Comparison of ENCODE assay signal across 8 mouse cellular contexts in the genomic region with DNA sequence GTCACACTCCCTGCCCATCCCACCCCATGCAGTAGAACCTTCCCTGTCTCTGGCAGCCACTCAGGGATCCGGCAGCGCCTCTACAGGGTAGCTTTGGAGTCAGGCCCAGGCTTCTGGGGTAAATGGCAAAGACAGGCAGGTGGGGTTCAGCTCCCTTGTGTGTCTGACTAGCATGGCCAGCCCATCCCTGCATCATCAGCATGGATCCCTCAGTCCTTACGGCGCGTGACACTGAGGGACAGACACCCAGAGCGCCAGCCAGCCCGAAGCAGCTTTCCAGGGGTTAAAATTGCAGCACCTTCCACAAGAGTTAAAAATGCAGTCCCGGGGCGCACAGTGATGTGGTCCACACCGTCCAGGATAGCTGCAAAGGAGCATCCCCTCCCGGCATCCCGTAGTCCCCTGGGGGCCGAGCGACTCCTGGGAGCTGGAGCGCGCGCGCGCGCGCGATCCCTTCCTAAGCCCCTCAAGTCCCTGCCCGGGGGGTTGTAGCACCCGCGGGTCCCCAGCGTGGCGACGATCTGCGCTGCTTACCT. TPM values are rescaled to one million over a fixed set of nuclear protein-coding genes. Genes with fewer than 3 reads are reported as not detected.
DNase-seq lines count a peak whose midpoint lies in the region; ATAC-seq and TF ChIP-seq lines count a peak whose summit lies in the region.

No protein-coding gene starts in this region.

- H3K9ac ChIP-seq in liver, adult 2 months (ENCODE audit: low read depth, low read length): peak overlapping the region; percentile 78
- peak overlapping the region; percentile 98 for H3K9ac ChIP-seq in forebrain, postnatal 0 days

- peak overlapping the region; percentile 66 for H3K4me3 ChIP-seq in liver, adult 2 months (ENCODE audit: insufficient read depth, low read depth, low read length)
- peak overlapping the region; percentile 77 for H3K4me3 ChIP-seq in cerebellum, adult 2 months (replicated peaks; ENCODE audit: insufficient read depth, low read depth, low read length)
- peak overlapping the region; percentile 72 for H3K4me3 ChIP-seq in forebrain, postnatal 0 days (ENCODE audit: low read depth, low read length)
- H3K4me3 ChIP-seq in myocyte: peak overlapping the region; percentile 30

- TF ChIP-seq CTCF in liver, adult 2 months (IDR thresholded peaks at IDR 0.05; ENCODE audit: low read depth, low read length): no peak
- no peak for TF ChIP-seq CTCF in cerebellum, adult 2 months (IDR thresholded peaks at IDR 0.05; ENCODE audit: borderline replicate concordance, insufficient read depth, low read depth, low read length)
- peak; percentile 57 for TF ChIP-seq CTCF in forebrain, postnatal 0 days (IDR thresholded peaks at IDR 0.05; ENCODE audit: low read depth)

- no peaks in the 10 kb centered on the region for H3K9me3 ChIP-seq in forebrain, postnatal 0 days (ENCODE audit: low read length)

- H3K4me1 ChIP-seq in liver, adult 2 months (ENCODE audit: control insufficient read depth, insufficient read depth, low read length): peaks cover 5% of the 10 kb centered on the region; the same call in 1 of the 2 replicates
- H3K4me1 ChIP-seq in cerebellum, adult 2 months (ENCODE audit: control insufficient read depth, insufficient read depth, low read length): peaks cover 61% of the 10 kb centered on the region
- peaks cover 62% of the 10 kb centered on the region for H3K4me1 ChIP-seq in forebrain, postnatal 0 days (ENCODE audit: insufficient read depth)

- no peak for DNase-seq in liver, adult 2 months (ENCODE audit: extremely low read depth, low read depth, low spot score)
- DNase-seq in liver: no peak
- peak; percentile 88 to 89 for DNase-seq in cerebellum, adult 2 months
- DNase-seq in forebrain, postnatal 0 days: peak; percentile 83
- peak; percentile 67 for DNase-seq in left cerebral cortex, postnatal 4 days
- no peak for DNase-seq in urinary bladder, postnatal 25 days (ENCODE audit: low spot score)
- no peak for DNase-seq in urinary bladder, postnatal 4 days (ENCODE audit: low spot score in 2 of 2)

- H3K27ac ChIP-seq in liver, adult 2 months (replicated peaks; ENCODE audit: insufficient read depth, low read depth, low read length): peak overlapping the region; percentile 7; the same call in 1 of the 2 replicates
- H3K27ac ChIP-seq in cerebellum, adult 2 months (ENCODE audit: insufficient read depth, low read length): peak overlapping the region; percentile 98
- peak overlapping the region; percentile 99 for H3K27ac ChIP-seq in forebrain, postnatal 0 days (ENCODE audit: low read depth, low read length)

- 6% methylated on average over 29 of the region's 29 CpGs for WGBS in liver, adult 2 months
- WGBS in cerebellum, adult 2 months: under 1% methylated on average over 29 of the region's 29 CpGs
- 7% methylated on average over 29 of the region's 29 CpGs for WGBS in forebrain, postnatal 0 days

- H3K79me2 ChIP-seq in liver, adult 2 months (ENCODE audit: control insufficient read depth, insufficient read depth, low read length): no peaks in the 10 kb centered on the region
- peaks cover 22% of the 10 kb centered on the region for H3K79me2 ChIP-seq in myocyte (ENCODE audit: control insufficient read depth, insufficient read depth)

- peaks cover 4% of the 10 kb centered on the region; the same call in 1 of the 2 replicates for H3K27me3 ChIP-seq in liver, adult 2 months (ENCODE audit: control insufficient read depth, insufficient read depth, low read length)
- H3K27me3 ChIP-seq in cerebellum, adult 2 months (ENCODE audit: control insufficient read depth, insufficient read depth, low read length): no peaks in the 10 kb centered on the region
- H3K27me3 ChIP-seq in forebrain, postnatal 0 days (ENCODE audit: insufficient read depth, low read length): no peaks in the 10 kb centered on the region
- H3K27me3 ChIP-seq in myocyte (ENCODE audit: control insufficient read depth, insufficient read depth, insufficient read length): no peaks in the 10 kb centered on the region

- peak overlapping the region; percentile 93 for H3K4me2 ChIP-seq in forebrain, postnatal 0 days (ENCODE audit: low read depth)
- H3K4me2 ChIP-seq in myocyte (ENCODE audit: low read depth): peak overlapping the region; percentile 75

- peak overlapping the region; percentile 56 for H3ac ChIP-seq in myocyte (ENCODE audit: control insufficient read depth, insufficient read length)

- no peak for TF ChIP-seq POLR2A in liver, adult 2 months (IDR thresholded peaks at IDR 0.05; ENCODE audit: extremely low read depth, insufficient read depth, low read length)
- peak; percentile 50; the same call in 1 of the 2 replicates for TF ChIP-seq POLR2A in cerebellum, adult 2 months (IDR thresholded peaks at IDR 0.05; ENCODE audit: borderline replicate concordance, insufficient read depth, low read length)
- no peak for TF ChIP-seq POLR2A in myocyte (IDR thresholded peaks at IDR 0.05; ENCODE audit: insufficient read length, low read depth)

- ATAC-seq in forebrain, postnatal 0 days: peak; percentile 52

- H3K36me3 ChIP-seq in liver, adult 2 months (ENCODE audit: control insufficient read depth, insufficient read depth, low read length): no peaks in the 10 kb centered on the region
- no peaks in the 10 kb centered on the region for H3K36me3 ChIP-seq in forebrain, postnatal 0 days (ENCODE audit: insufficient read depth)
- H3K36me3 ChIP-seq in myocyte (ENCODE audit: control insufficient read depth, insufficient read depth): no peaks in the 10 kb centered on the region

- intact Hi-C loops in left cerebral cortex, postnatal 4 days (cut with DNase I): loop anchor here (5.0 kb wide), 1 partner anchor 54 kb away; no protein-coding TSS in a partner anchor

TF ChIP-seq in myocyte, 11 proteins besides CTCF, POLR2A, EP300 and RAD21:
- TF ChIP-seq MYOG (IDR thresholded peaks at IDR 0.05; ENCODE audit: control insufficient read depth in 1 of 3, insufficient read depth in 1 of 3, insufficient read length in 2 of 3, low read depth in 2 of 3) (no peak), REST (IDR thresholded peaks at IDR 0.05; ENCODE audit: insufficient read depth, insufficient read length) (no peak), MAX (IDR thresholded peaks at IDR 0.05; ENCODE audit: low read depth) (no peak), USF1 (IDR thresholded peaks at IDR 0.05; ENCODE audit: low read depth) (no peak), CEBPB (IDR thresholded peaks at IDR 0.05; ENCODE audit: insufficient read depth, poor library complexity, severe bottlenecking) (no peak), TCF3 (IDR thresholded peaks at IDR 0.05; ENCODE audit: insufficient read length, low read depth) (no peak), POLR2AphosphoS2 (IDR thresholded peaks at IDR 0.05; ENCODE audit: insufficient read length, low read depth) (no peak), MYOD1 (IDR thresholded peaks at IDR 0.05; ENCODE audit: control insufficient read depth in 1 of 3, insufficient read length in 2 of 3, low read depth in 2 of 3) (no peak)

RNA-seq across cellular contexts. Expression of gene Coro2b, which starts 0.7 kb away (rescaled TPM):
- 1.5 and 2.2 TPM in 2 replicates for total RNA-seq in liver, adult 2 months (2014; rRNA removed)
- polyA plus RNA-seq in liver, adult 2 months (2012; rRNA removed): 1.3 and 2.7 TPM in 2 replicates
- 210 and 244 TPM in 2 replicates for polyA plus RNA-seq in cerebellum, adult 2 months (2012; rRNA removed)
- total RNA-seq in forebrain, postnatal 0 days (2014; rRNA removed): 43.3 and 53.2 TPM in 2 replicates
- polyA plus RNA-seq in forebrain, postnatal 0 days (2015; fragmentation: Nextera tagmentation; extraction: Ambion mirVana): 24.7 and 31.6 TPM in 2 replicates
- 10 to 100 TPM; 91.2 to 95.5 TPM for total RNA-seq in left cerebral cortex, postnatal 4 days (2021)
- polyA plus RNA-seq in myocyte (2012; fragmentation: generic; extraction: Trizol): 21.3 TPM

Comparison
In these comparisons a context has a peak if more than half of its experiments do, and no peak if none do; other contexts are left out.
1. DNase-seq: peak in cerebellum, adult 2 months (2 of 2), forebrain, postnatal 0 days (single experiment) and left cerebral cortex, postnatal 4 days (single experiment); none in liver, adult 2 months (single experiment), liver (single experiment), urinary bladder, postnatal 25 days (single experiment) and urinary bladder, postnatal 4 days (0 of 2).
2. H3K27ac ChIP-seq: peak in every context shown above with its lines; median percentile 99 in forebrain, postnatal 0 days; 98 in cerebellum, adult 2 months; 7 in liver, adult 2 months.
3. Peak in every context shown above with its lines, with median percentiles within 50 percentile points of each other: H3K4me3 ChIP-seq.